Comparison of ENCODE assay signal across 8 mouse cellular contexts in the genomic region with DNA sequence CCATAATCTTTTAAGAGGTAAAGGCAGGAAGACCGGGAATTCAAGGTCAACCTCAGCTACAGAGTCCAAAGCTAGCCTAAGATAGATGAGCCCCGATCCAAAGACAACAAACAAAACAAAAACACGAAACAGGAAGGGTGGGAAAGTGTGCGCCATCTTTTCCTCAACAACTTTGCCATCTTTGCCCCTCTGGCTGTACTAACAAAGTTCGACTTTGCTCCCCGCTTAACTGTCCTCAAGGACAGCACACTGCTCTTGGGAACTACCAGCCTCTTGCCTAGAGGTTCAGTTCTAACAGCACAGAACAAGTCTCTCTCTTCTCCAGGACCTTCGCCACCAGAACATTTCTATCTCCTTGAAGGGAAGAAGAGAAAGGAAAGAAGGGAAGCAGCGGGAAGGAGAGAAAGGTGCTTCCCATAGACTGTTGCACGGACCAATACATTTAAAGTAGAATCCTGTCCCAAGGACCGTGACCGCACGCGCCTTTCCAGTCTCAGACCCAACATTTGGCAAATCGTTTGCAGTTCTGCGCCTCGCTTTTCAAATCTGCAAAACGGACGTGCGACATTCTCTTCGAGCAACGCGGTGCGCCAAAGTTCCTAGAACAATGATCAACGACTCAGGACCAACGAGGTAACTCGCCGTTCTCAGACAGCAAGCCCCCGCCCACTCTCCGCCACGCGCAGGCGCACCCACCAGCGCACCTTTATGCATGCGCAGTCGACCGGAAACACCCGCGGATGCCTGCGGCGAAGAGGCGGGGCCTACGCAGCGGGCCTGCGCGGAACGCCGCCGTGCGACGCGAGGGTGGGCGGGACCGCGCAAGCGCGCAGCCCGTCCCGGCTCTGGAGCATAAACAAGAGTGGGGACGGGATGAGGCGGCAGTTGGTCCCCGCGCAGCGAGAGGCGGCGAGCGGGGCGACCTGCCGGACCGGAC. TPM values are rescaled to one million over a fixed set of nuclear protein-coding genes. Genes with fewer than 3 reads are reported as not detected.
DNase-seq lines count a peak whose midpoint lies in the region; ATAC-seq lines count a peak whose summit lies in the region.

No protein-coding gene starts in this region.

- H3K4me1 ChIP-seq in hindbrain, embryonic 11.5 days (replicated peaks; ENCODE audit: control insufficient read depth, insufficient read depth, low read length) = 0 out of 2 replicates have a peak, but pooled peaks cover 4% of the 10 kb centered on the region

- peak; percentile 86 for DNase-seq in MEL-GATA-1-ER (ENCODE audit: extremely low read depth, low read depth)
- peak; percentile 98 for DNase-seq in cerebellum, adult 8-10 months
- peak; percentile 97 for DNase-seq in hindbrain, embryonic 11.5 days (ENCODE audit: low spot score)
- DNase-seq in layer of hippocampus, postnatal 10 days (ENCODE audit: low spot score in 2 of 2) = peak; percentile 94 to 97
- peak; percentile 97 for DNase-seq in lung, postnatal 10 days
- peak; percentile 98 for DNase-seq in ovary, postnatal 36 days (ENCODE audit: low spot score)
- peak; percentile 99 for DNase-seq in thymus, postnatal 25 days

- ATAC-seq in frontal cortex, adult (ENCODE audit: low TSS enrichment) = peak; percentile 96
- peak; percentile 96 for ATAC-seq in hindbrain, embryonic 11.5 days (ENCODE audit: low FRiP score)

- no peaks in the 10 kb centered on the region for H3K27me3 ChIP-seq in hindbrain, embryonic 11.5 days (ENCODE audit: control insufficient read depth, insufficient read depth, low read length)

- no peaks in the 10 kb centered on the region for H3K36me3 ChIP-seq in hindbrain, embryonic 11.5 days (ENCODE audit: control insufficient read depth, insufficient read depth, low read length)

- no peaks in the 10 kb centered on the region for H3K9me3 ChIP-seq in hindbrain, embryonic 11.5 days (ENCODE audit: control insufficient read depth, low read length)

- H3K9ac ChIP-seq in hindbrain, embryonic 11.5 days (ENCODE audit: low read depth, low read length) = peak overlapping the region; percentile 83

- peak overlapping the region; percentile 71 for H3K27ac ChIP-seq in hindbrain, embryonic 11.5 days (ENCODE audit: low read depth, low read length)

- 1% methylated on average over 64 of the region's 69 CpGs for WGBS in hindbrain, embryonic 11.5 days

- peak overlapping the region; percentile 84 for H3K4me2 ChIP-seq in hindbrain, embryonic 11.5 days (replicated peaks; ENCODE audit: low read depth, low read length)

- peak overlapping the region; percentile 80 for H3K4me3 ChIP-seq in hindbrain, embryonic 11.5 days (ENCODE audit: low read depth, low read length)

RNA-seq across cellular contexts. Expression of a gene that starts 1.5 kb away (rescaled TPM):
- polyA plus RNA-seq in hindbrain, embryonic 11.5 days (2014; fragmentation: Nextera tagmentation; extraction: Ambion mirVana) = 43.3 and 52.0 TPM in 2 replicates
- total RNA-seq in layer of hippocampus, postnatal 10 days (2021) = 10 to 100 TPM; 71.1 to 74.5 TPM

RNA-seq across cellular contexts. Expression of a gene that starts 20.4 kb away (rescaled TPM):
- polyA plus RNA-seq in hindbrain, embryonic 11.5 days (2014; fragmentation: Nextera tagmentation; extraction: Ambion mirVana) = 5.0 TPM in 2 replicates
- 100 to 1,000 TPM; 164 to 175 TPM for total RNA-seq in layer of hippocampus, postnatal 10 days (2021)

Comparison
In these comparisons a context has a peak if more than half of its experiments do, and no peak if none do; other contexts are left out.
1. Peak in every context shown above with its lines: DNase-seq, ATAC-seq, H3K4me3 ChIP-seq and H3K27ac ChIP-seq.